Mouse (Mus musculus) kidney, embryonic 14.5 days (tissue): ENCODE results near the gene Ppp3ca. TPM values are rescaled to one million over a fixed set of nuclear protein-coding genes. Genes with fewer than 3 reads are reported as not detected.
A peak's percentile ranks its signal among the peaks of the same experiment; 100 is the strongest.

Source experiments
- ATAC-seq: fragments of 200-750 bp; cut with Nextera tagmentation; 2 replicates; pipeline ENCODE4 v1.8.0; 2017; ENCODE audit warnings: moderate number of reproducible peaks, mild to moderate bottlenecking, moderate TSS enrichment, moderate library complexity; ENCODE audit not compliant: low FRiP score, low TSS enrichment
- H3K27ac ChIP-seq: fragments of 300-500 bp; sonication (generic); 2 replicates; pipeline ENCODE4 v1.5.1; 2014; ENCODE audit warnings: low read depth, mild to moderate bottlenecking, low read length, moderate library complexity, mixed read lengths
- H3K27me3 ChIP-seq: fragments of 300-500 bp; sonication (generic); 2 replicates; pipeline ENCODE4 v1.6.1; 2014; ENCODE audit warnings: mild to moderate bottlenecking, low read length; ENCODE audit not compliant: control insufficient read depth, insufficient read depth
- H3K36me3 ChIP-seq: fragments of 300-500 bp; sonication (generic); 2 replicates; pipeline ENCODE4 v1.6.1; 2014; ENCODE audit warnings: low read length, mixed read lengths; ENCODE audit not compliant: control insufficient read depth, insufficient read depth
- H3K4me1 ChIP-seq: fragments of 300-500 bp; sonication (generic); 2 replicates; pipeline ENCODE4 v1.6.1; 2014; ENCODE audit warnings: low read length, mixed read lengths; ENCODE audit not compliant: control insufficient read depth, insufficient read depth
- H3K4me2 ChIP-seq: fragments of 300-500 bp; sonication (generic); replicated peaks from 2 replicates; pipeline ENCODE4 v1.6.1; 2014; ENCODE audit warnings: low read depth, mild to moderate bottlenecking, low read length
- H3K4me3 ChIP-seq: fragments of 300-500 bp; sonication (generic); 2 replicates; pipeline ENCODE4 v1.5.1; 2014; ENCODE audit warnings: mild to moderate bottlenecking, low read length
- H3K9ac ChIP-seq: fragments of 300-500 bp; sonication (generic); 2 replicates; pipeline ENCODE4 v1.6.1; 2014; ENCODE audit warnings: low read depth, mild to moderate bottlenecking, low read length, moderate library complexity
- H3K9me3 ChIP-seq: fragments of 300-500 bp; sonication (generic); 2 replicates; pipeline ENCODE4 v1.6.1; 2016; ENCODE audit warnings: low read length; ENCODE audit not compliant: control insufficient read depth
- WGBS: fragments of 180-500 bp; shearing (Covaris S2); extraction: QIAGEN DNeasy Blood & Tissue Kit; methylation state at CpG from one replicate; pipeline ENCODE4 v1.1.7; 2014; 5-methylcytosine and 5-hydroxymethylcytosine counted together
- polyA plus RNA-seq: library from polyadenylated mRNA; unstranded; fragments of >200 nt; fragmentation: Nextera tagmentation; extraction: Ambion mirVana; gene quantifications from 2 replicates; pipeline ENCODE4 v1.2.1, GENCODE M21; 2014

The Ppp3ca gene
- polyA plus RNA-seq, 1 experiment from 2014 or later = 76.7 TPM

DNA sequence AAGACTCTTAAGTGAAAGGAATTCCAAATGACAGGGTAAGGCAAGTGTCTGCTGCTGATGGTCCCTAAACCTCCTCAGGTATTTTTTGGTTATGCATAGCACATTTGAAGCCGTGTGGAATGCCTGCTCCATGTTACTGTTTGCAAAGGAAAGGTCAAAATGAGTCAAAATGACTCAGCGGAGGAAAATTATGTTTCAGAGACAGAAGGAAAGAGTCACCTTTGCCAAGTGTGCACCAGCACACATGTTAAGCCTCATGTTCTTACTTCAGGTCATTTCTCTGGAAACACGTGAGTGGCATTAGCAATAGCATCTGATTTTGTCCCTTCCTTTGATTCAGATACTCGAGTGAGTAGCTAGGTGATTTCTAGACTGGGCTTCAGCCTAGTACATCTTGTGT lies 186.1 kb downstream of the Ppp3ca start:
- WGBS = 87% methylated on average over 4 of the region's 4 CpGs
- no peak overlapping the region for H3K9ac ChIP-seq
- H3K4me3 ChIP-seq = no peak overlapping the region
- ATAC-seq = no peak
- no peaks in the 10 kb centered on the region for H3K4me1 ChIP-seq
- H3K36me3 ChIP-seq = no peaks in the 10 kb centered on the region
- H3K27ac ChIP-seq = no peak overlapping the region
- H3K27me3 ChIP-seq = no peaks in the 10 kb centered on the region
- no peak overlapping the region for H3K4me2 ChIP-seq
- no peaks in the 10 kb centered on the region for H3K9me3 ChIP-seq

DNA sequence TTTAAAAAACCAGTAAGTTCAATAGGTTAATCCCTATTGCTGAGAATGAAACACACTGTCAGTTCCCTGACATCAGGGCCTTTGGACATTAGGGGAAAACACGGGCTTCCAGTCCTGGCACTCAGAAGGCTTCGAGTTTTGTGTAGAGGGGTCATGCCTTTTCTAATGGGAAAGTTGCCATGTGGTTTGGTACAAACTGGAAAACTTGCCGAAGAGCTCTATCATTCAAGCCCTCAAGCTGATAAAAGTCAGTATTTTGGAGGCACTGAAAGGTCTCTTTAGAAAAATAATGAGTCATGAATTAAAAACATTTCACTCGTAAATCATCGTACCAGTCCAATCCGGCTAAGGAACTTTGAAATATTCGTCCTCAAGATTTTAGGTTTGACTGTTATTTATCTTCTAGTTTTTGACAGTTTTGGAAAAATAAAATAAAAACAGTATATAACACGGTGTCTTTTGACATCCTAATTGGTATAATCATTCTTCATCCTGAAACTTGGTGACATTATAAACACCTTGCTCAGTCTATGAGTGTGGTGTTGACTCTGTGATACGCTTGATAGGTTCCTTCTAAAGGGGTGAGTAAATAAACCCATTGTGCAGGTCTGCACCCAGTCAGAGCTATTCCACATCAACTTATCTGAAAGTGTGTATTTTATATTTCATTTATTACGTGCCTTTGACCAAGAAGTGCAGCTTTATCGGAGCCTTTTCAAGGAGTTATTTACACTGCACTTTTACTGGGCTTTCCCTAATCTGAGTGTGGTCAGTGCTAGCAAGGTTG lies 192.3 kb downstream of the Ppp3ca start:
- Histone ChIP-seq H3K4me2 (no peak overlapping the region), H3K4me1 (no peaks in the 10 kb centered on the region), H3K27ac (no peak overlapping the region), H3K27me3 (no peaks in the 10 kb centered on the region), H3K9ac (no peak overlapping the region), H3K4me3 (no peak overlapping the region), H3K36me3 (no peaks in the 10 kb centered on the region), H3K9me3 (no peaks in the 10 kb centered on the region)
- no peak for ATAC-seq
- whole genome bisulfite sequencing = 56% methylated on average over 11 of the region's 11 CpGs

DNA sequence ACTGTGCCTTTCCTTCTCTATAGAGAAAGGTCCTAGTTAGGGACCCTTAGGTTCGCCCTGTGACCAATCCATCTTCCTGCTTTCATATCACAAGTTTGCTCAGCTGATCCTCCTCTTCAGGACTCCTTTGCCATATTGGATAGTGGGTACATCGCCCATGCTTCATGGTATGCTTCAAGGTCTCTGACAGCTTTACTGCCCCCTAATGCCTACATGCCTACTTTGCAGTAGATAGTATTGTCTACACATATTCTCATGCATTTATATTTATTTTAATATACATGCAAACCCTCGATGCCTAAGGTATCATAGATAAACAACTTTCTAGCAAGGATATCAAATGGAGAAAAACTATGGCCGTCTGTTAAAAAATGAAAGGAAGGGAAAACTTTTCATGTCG lies 193.2 kb downstream of the Ppp3ca start:
- Histone ChIP-seq H3K36me3 (no peaks in the 10 kb centered on the region), H3K4me2 (no peak overlapping the region), H3K27me3 (no peaks in the 10 kb centered on the region), H3K4me1 (no peaks in the 10 kb centered on the region), H3K9me3 (no peaks in the 10 kb centered on the region), H3K9ac (no peak overlapping the region), H3K27ac (no peak overlapping the region), H3K4me3 (no peak overlapping the region)
- 91% methylated on average over 5 of the region's 5 CpGs for WGBS
- no peak for ATAC-seq

DNA sequence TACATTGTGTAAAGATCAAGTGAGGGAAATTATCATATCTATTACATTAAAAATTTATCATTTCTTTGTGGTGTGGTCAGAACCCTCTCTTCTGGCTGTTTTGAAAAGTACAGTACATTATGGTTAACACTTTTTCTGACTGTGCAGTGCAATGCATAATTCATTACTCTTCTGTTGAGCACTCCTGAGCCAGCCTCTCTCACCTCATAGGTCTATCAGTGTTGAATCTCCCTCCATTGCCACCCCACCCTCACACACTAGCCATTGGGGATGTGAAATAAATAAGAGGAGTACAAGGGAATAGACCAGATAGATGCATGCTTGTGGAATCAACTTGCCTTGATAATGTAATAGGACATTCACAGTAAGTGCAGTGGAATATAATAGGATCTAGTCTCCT lies 194.4 kb downstream of the Ppp3ca start:
- Histone ChIP-seq H3K4me1 (no peaks in the 10 kb centered on the region), H3K9ac (no peak overlapping the region), H3K36me3 (no peaks in the 10 kb centered on the region), H3K27ac (no peak overlapping the region), H3K4me3 (no peak overlapping the region), H3K9me3 (no peaks in the 10 kb centered on the region), H3K4me2 (no peak overlapping the region), H3K27me3 (no peaks in the 10 kb centered on the region)
- ATAC-seq = no peak

DNA sequence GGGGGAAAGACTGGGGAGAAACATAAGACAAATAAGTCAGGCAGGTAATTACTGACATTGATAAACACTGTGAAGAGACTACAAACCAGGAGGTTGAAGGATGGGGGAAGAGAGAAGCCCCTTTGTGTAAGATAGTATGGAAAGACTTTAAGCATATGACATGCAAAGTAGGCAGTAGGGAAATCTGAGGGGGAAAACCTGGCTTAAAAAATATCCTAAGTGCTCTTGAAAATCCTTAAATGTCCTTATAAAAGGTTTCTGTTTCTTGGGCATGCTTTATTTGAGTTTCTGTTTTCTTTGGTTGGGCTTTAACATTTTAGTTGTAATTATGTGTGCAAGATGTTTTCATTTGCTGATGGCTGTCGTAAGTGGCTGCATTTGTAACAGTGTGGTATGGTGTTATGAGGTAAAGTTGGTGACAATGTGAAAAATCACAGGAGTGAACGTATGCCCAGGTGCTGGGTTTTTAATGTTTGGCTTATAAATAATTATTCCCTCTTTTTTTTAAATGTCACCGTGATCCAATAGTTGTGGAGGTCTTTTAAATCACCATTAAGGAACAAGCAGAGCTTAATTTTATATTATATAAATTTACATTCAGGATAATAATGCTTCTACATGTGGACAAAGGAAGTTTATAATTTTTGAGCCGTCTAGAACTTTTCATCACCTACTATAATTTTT lies 195.4 kb downstream of the Ppp3ca start:
- no peak overlapping the region for H3K4me3 ChIP-seq
- H3K4me2 ChIP-seq = no peak overlapping the region
- H3K9ac ChIP-seq = no peak overlapping the region
- H3K4me1 ChIP-seq = no peaks in the 10 kb centered on the region
- no peaks in the 10 kb centered on the region for H3K9me3 ChIP-seq
- H3K36me3 ChIP-seq = no peaks in the 10 kb centered on the region
- H3K27me3 ChIP-seq = no peaks in the 10 kb centered on the region
- WGBS = 87% methylated on average over 4 of the region's 4 CpGs
- no peak overlapping the region for H3K27ac ChIP-seq
- ATAC-seq = no peak

DNA sequence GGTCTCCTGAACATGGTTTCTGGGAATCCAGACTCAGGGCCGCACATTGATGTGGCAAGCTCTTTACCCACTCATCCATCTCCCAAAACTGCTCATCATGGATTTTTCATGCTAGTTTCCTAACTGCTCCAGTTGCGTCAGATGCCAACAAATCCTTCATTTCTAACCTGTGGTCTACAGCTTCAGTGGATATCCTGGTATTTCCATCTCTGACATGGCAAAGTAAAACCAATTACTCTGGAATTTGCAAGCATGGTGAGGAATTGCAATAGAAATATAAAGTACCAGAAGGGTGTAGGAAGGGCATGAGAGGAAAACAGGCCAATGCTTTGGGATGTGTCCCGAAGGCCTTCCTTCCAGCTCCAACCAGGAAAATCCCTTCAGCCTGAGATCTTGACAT lies 196.2 kb downstream of the Ppp3ca start:
- ATAC-seq = no peak
- Histone ChIP-seq H3K4me2 (no peak overlapping the region), H3K4me1 (no peaks in the 10 kb centered on the region), H3K4me3 (no peak overlapping the region), H3K27ac (no peak overlapping the region), H3K9me3 (no peaks in the 10 kb centered on the region), H3K9ac (no peak overlapping the region), H3K27me3 (no peaks in the 10 kb centered on the region), H3K36me3 (no peaks in the 10 kb centered on the region)
- 96% methylated on average over 3 of the region's 3 CpGs for WGBS

DNA sequence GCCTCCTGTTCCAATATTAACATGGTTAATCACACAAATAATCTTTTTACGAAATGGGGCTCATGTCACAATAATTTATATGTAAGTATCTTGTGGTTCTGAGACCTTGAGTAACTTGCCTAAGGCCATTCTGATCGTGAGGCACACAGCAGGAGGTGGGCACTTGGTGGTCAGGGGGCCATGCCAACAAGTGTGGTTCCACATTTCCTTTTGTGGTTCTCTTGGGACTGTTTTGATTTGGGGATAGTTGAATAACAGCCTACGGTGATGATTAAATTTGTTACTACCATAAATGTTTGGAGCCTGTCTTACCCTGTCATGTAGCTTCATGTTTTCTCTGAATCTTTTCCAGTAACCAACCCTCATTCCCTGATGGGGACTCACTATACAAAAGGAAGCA lies 196.6 kb downstream of the Ppp3ca start:
- no peaks in the 10 kb centered on the region for H3K9me3 ChIP-seq
- WGBS = 82% methylated on average over 3 of the region's 3 CpGs
- ATAC-seq = no peak
- no peak overlapping the region for H3K9ac ChIP-seq
- no peak overlapping the region for H3K4me3 ChIP-seq
- peaks cover 5% of the 10 kb centered on the region for H3K4me1 ChIP-seq
- no peaks in the 10 kb centered on the region for H3K36me3 ChIP-seq
- H3K27ac ChIP-seq = no peak overlapping the region
- H3K27me3 ChIP-seq = no peaks in the 10 kb centered on the region
- no peak overlapping the region for H3K4me2 ChIP-seq

DNA sequence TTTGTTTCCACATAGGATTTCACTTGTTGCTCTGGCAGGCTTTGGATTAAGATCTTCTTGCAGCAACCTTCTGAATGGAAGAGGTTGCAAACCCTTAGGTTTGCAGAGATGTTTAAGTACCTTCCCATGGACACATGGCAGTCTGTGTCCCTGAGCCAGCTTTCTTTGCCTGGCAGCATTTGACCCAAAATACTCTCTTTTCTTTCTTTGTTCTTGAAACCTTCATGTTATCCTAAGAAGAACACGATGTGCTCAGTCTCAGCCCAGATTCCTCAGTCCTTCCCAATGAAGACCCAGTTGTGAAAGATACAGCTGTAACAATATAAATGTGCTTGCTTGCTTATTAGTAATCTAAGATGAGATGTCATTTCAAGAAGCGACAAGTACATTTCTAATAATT lies 197.4 kb downstream of the Ppp3ca start:
- H3K9me3 ChIP-seq = no peaks in the 10 kb centered on the region
- H3K27me3 ChIP-seq = no peaks in the 10 kb centered on the region
- no peak overlapping the region for H3K9ac ChIP-seq
- 95% methylated on average over 2 of the region's 2 CpGs for WGBS
- H3K4me1 ChIP-seq = peaks cover 12% of the 10 kb centered on the region
- no peak overlapping the region for H3K4me3 ChIP-seq
- H3K4me2 ChIP-seq = no peak overlapping the region
- H3K27ac ChIP-seq = no peak overlapping the region
- no peaks in the 10 kb centered on the region for H3K36me3 ChIP-seq
- no peak for ATAC-seq

DNA sequence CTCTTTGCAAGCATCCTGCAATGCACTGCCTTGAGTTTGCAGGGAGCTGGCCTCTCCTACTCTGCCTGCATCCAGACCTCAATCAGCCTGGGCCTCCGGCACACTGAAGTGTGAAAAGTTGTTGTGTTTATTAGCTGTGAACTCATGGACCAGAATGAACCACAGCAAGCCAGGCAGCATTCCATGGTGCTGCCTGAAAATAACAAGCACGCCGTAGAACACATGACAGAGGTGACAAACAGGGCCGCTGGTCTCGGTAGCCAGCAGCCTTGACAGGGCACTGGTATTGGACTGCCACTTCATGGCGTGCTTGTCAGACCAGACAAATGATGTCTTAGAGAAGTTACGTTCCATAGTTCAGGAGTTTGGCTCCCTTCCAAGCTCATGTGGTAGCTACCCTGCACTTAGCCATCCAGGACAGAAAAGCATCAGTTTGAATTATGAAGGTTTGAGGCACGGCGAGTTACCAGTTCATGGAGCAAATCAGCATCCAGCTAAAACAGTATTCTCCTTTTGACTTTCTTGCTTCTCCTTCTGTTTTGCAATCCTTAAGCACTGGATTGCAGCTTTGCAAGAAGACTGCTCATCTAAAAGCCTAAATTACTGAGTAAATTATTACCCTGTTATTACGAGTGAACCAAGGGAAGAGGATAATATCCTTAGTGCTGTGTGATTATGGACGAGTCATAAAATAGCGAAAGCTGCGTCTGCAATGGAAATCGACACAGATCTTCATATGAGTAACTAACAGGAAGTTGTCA lies 202.0 kb downstream of the Ppp3ca start:
- ATAC-seq = 0 out of 2 replicates have a peak, but pooled peaks have one; percentile 32
- peaks cover 12% of the 10 kb centered on the region for H3K4me1 ChIP-seq
- peak overlapping the region; percentile 32; the same call in 1 of the 2 replicates for H3K27ac ChIP-seq

More for the DNA sequence above, 202.0 kb downstream of the Ppp3ca start:
- no peaks in the 10 kb centered on the region for H3K27me3 ChIP-seq
- H3K9ac ChIP-seq = 0 out of 2 replicates have a peak overlapping the region, but pooled peaks have one; percentile 12
- H3K4me2 ChIP-seq = no peak overlapping the region; the same call in 1 of the 2 replicates
- H3K9me3 ChIP-seq = no peaks in the 10 kb centered on the region
- WGBS = 31% methylated on average over 14 of the region's 14 CpGs
- H3K4me3 ChIP-seq = no peak overlapping the region
- no peaks in the 10 kb centered on the region; the same call in 1 of the 2 replicates for H3K36me3 ChIP-seq
